Mouse (Mus musculus): ENCODE data around the gene Hnf1b. TPM values are rescaled to one million over a fixed set of nuclear protein-coding genes. Genes with fewer than 3 reads are reported as not detected.

Hnf1b gene
- polyA plus RNA-seq (2015; fragmentation: Nextera tagmentation; extraction: Ambion mirVana), result 0.10 and 0.19 TPM in 2 replicates

DNA sequence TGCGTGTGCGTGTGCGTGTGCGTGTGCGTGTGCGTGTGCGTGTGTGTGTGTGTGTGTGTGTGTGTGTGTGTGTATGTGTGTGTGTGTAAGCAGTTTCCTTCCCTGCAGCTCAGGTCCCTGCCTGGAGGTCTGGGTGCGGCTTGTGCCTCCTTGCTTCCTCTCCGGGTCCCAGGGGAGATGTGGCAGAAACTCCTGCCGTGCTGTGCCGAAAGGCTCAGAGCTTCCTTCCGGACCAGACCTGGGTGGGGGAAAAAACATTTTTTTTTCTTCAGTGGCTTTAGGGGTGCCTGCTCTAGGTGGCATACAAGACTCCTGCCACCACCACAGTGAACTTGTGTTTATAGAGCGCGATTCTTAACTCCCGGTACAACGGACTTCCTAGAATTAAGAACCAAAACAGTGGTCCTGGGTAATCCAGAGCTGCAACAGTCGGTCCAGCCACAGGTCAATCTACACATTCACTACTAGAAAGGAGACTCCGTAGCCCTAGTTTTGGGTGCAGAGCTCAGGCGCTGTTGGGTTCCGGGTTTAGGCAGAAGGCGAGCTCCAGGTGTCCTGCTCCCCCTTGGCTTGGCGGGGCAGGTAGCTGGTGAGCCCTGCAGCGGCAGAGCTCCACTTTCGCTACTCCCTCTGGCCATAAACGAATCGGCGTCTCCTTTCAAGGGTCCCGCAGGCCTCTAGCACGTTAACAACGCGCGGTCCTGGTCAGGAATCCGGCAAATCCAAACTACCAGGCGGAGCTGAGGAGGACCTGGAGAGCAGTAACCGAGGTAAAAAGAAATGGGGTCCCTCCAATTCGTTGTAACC is at the start of gene Hnf1b:
Hnf1b (plus strand) TSS at position 535 of the 807 bp plus-strand sequence.
- no peaks in the 10 kb centered on the region for H3K9me3 ChIP-seq
- H3K9ac ChIP-seq, result no peak within 1 kb of the TSS
- ATAC-seq (ENCODE audit: low FRiP score), result no peak
- H3K4me3 ChIP-seq, result no peak within 1 kb of the TSS
- H3K4me1 ChIP-seq (replicated peaks), result peaks cover 23% of the 10 kb centered on the region
- WGBS, result 3% methylated on average over 32 of the region's 36 CpGs
- H3K27me3 ChIP-seq, result peaks cover 79% of the 10 kb centered on the region
- no peaks in the 10 kb centered on the region for H3K36me3 ChIP-seq
- no peak within 1 kb of the TSS; the same call in 1 of the 2 replicates for H3K4me2 ChIP-seq
- no peak within 1 kb of the TSS for H3K27ac ChIP-seq

GRCm38 (mm10) chr11:83802166-83802565 is 47.7 kb upstream of the Hnf1b start:
- no peak overlapping the region for H3K9ac ChIP-seq
- H3K36me3 ChIP-seq, result no peaks in the 10 kb centered on the region
- no peak overlapping the region for H3K27ac ChIP-seq
- no peak for ATAC-seq (ENCODE audit: low FRiP score)
- 68% methylated on average over 8 of the region's 8 CpGs for WGBS
- no peaks in the 10 kb centered on the region for H3K9me3 ChIP-seq
- no peak overlapping the region for H3K4me3 ChIP-seq
- H3K4me2 ChIP-seq, result no peak overlapping the region
- no peaks in the 10 kb centered on the region for H3K27me3 ChIP-seq
- no peaks in the 10 kb centered on the region for H3K4me1 ChIP-seq (replicated peaks)

DNA sequence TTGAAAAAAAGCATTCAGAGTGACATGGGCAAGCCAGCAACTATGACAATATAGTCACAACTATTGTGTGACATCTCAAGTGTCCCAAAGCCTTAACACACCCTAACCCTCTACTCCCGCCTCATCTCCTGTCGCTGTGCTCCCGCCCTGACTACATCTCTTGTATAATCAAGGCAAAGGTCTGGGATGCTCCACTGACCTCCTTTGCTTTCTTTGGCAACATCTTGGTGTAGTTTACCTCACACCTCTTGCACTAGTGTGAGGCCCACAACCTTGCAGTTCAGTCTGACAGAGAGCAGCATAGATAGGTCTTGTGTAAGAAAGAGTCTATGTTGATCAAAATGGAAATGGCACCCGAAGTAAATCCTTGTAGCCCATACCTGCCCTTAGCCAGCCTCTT is 47.3 kb upstream of the Hnf1b start:
- Histone ChIP-seq H3K4me1 (replicated peaks) (no peaks in the 10 kb centered on the region), H3K9me3 (no peaks in the 10 kb centered on the region), H3K27ac (no peak overlapping the region), H3K27me3 (no peaks in the 10 kb centered on the region), H3K9ac (no peak overlapping the region), H3K4me2 (no peak overlapping the region), H3K36me3 (no peaks in the 10 kb centered on the region), H3K4me3 (no peak overlapping the region)
- no peak for ATAC-seq (ENCODE audit: low FRiP score)
- 88% methylated on average over 4 of the region's 4 CpGs for WGBS

DNA sequence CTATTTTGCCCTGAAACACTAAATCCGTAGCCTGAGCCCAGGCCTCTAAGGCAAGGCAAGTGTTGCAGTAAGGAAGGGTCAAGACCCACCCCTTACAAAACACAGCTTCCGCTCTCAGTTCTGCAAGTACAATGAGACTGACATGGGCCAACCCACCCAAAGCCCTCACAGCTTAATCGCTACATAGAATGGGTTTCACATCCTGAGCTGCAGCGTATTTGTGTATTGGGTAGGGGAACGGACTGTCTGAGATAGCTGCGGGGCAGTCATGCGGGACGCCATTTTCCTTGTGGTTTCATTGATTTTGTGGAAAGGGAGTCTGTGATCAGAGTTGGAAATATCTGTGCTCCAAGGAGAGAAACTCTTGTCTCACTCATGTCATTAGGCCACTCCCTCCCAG is 39.4 kb upstream of the Hnf1b start:
- WGBS, result 80% methylated on average over 8 of the region's 8 CpGs
- H3K4me1 ChIP-seq (replicated peaks), result no peaks in the 10 kb centered on the region
- no peak overlapping the region for H3K4me3 ChIP-seq
- no peak overlapping the region for H3K4me2 ChIP-seq
- no peak for ATAC-seq (ENCODE audit: low FRiP score)
- no peaks in the 10 kb centered on the region for H3K36me3 ChIP-seq
- no peaks in the 10 kb centered on the region for H3K27me3 ChIP-seq
- no peaks in the 10 kb centered on the region for H3K9me3 ChIP-seq
- H3K9ac ChIP-seq, result no peak overlapping the region
- H3K27ac ChIP-seq, result no peak overlapping the region

DNA sequence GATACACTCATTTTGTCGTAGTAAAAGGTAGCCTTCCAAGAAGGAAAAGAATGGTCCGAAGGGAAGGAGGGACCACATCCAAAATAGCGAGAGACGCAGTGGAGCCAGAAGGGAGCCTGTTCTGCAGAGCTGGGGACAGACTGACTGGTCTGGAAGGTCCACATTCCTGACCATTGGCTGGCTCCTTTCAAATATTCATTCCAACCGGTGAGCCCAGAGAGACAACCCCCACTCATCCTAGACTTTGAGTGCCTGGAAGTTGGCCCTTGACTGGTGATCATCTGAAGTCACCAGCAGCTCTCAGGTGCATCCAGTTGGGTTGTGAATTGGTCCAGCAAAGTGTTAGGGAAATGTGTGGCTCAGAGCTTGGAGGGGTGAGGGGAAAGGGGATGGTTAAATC is 34.7 kb upstream of the Hnf1b start:
- Histone ChIP-seq H3K27me3 (peaks cover 6% of the 10 kb centered on the region; the same call in 1 of the 2 replicates), H3K4me3 (no peak overlapping the region), H3K9me3 (no peaks in the 10 kb centered on the region), H3K36me3 (no peaks in the 10 kb centered on the region), H3K4me1 (replicated peaks) (peaks cover 15% of the 10 kb centered on the region), H3K4me2 (no peak overlapping the region), H3K9ac (no peak overlapping the region), H3K27ac (no peak overlapping the region)
- no peak for ATAC-seq (ENCODE audit: low FRiP score)
- 87% methylated on average over 5 of the region's 5 CpGs for WGBS

- no peak overlapping the region for H3K27ac ChIP-seq
- no peaks in the 10 kb centered on the region for H3K36me3 ChIP-seq
- H3K4me1 ChIP-seq (replicated peaks), result peaks cover 15% of the 10 kb centered on the region
- peaks cover 6% of the 10 kb centered on the region; the same call in 1 of the 2 replicates for H3K27me3 ChIP-seq
- WGBS, result 11% methylated on average over 9 of the region's 9 CpGs
- no peak for ATAC-seq (ENCODE audit: low FRiP score)
- no peak overlapping the region for H3K4me2 ChIP-seq
- H3K9ac ChIP-seq, result no peak overlapping the region
- no peaks in the 10 kb centered on the region for H3K9me3 ChIP-seq
- H3K4me3 ChIP-seq, result no peak overlapping the region
Observed at GRCm38 (mm10) chr11:83815628-83816027, 34.2 kb upstream of the Hnf1b start.

GRCm38 (mm10) chr11:83817048-83817447 is 32.8 kb upstream of the Hnf1b start:
- Histone ChIP-seq H3K4me3 (no peak overlapping the region), H3K4me1 (replicated peaks) (peaks cover 15% of the 10 kb centered on the region), H3K4me2 (no peak overlapping the region), H3K9ac (no peak overlapping the region), H3K27ac (peak overlapping the region; percentile 70), H3K36me3 (no peaks in the 10 kb centered on the region), H3K9me3 (no peaks in the 10 kb centered on the region), H3K27me3 (peaks cover 6% of the 10 kb centered on the region; the same call in 1 of the 2 replicates)
- WGBS, result 53% methylated on average over 6 of the region's 6 CpGs
- ATAC-seq (ENCODE audit: low FRiP score), result peak; percentile 65; the same call in 1 of the 2 replicates

GRCm38 (mm10) chr11:83817994-83818393 is 31.9 kb upstream of the Hnf1b start:
- Histone ChIP-seq H3K36me3 (no peaks in the 10 kb centered on the region), H3K9me3 (no peaks in the 10 kb centered on the region), H3K9ac (no peak overlapping the region), H3K4me3 (no peak overlapping the region), H3K27me3 (peaks cover 6% of the 10 kb centered on the region; the same call in 1 of the 2 replicates), H3K4me1 (replicated peaks) (peaks cover 15% of the 10 kb centered on the region), H3K4me2 (no peak overlapping the region), H3K27ac (no peak overlapping the region; the same call in 1 of the 2 replicates)
- ATAC-seq (ENCODE audit: low FRiP score), result no peak
- WGBS, result 83% methylated on average over 4 of the region's 4 CpGs

DNA sequence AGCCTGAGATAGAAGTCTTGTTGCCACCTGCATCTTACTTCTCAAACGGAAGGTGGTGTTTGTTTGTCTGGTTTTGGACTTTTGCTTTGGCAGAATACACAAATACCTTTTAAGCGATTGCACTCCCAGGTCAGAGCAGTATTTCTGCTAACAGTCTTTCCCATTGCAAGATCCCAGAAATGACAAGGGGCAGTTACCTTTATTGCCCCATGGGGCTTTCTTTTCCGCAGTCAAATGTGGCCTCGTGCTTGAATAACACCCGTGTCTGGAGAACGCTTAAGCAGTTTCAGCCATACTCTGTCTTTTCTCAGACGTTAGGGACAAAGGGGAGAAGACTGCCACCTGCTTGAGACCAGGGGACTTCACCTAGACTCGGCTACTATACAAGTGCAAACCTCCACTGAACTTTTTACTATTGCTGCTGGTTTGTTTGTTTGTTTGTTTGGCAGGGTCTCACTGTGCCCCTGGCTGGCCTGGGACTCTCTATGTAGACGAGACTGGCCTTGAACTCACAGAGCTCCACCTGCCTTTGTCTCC is 31.2 kb upstream of the Hnf1b start:
- Histone ChIP-seq H3K27ac (no peak overlapping the region), H3K27me3 (peaks cover 6% of the 10 kb centered on the region; the same call in 1 of the 2 replicates), H3K9me3 (no peaks in the 10 kb centered on the region), H3K36me3 (no peaks in the 10 kb centered on the region), H3K9ac (no peak overlapping the region), H3K4me2 (no peak overlapping the region), H3K4me1 (replicated peaks) (peaks cover 15% of the 10 kb centered on the region), H3K4me3 (no peak overlapping the region)
- WGBS, result 62% methylated on average over 9 of the region's 9 CpGs
- no peak for ATAC-seq (ENCODE audit: low FRiP score)

DNA sequence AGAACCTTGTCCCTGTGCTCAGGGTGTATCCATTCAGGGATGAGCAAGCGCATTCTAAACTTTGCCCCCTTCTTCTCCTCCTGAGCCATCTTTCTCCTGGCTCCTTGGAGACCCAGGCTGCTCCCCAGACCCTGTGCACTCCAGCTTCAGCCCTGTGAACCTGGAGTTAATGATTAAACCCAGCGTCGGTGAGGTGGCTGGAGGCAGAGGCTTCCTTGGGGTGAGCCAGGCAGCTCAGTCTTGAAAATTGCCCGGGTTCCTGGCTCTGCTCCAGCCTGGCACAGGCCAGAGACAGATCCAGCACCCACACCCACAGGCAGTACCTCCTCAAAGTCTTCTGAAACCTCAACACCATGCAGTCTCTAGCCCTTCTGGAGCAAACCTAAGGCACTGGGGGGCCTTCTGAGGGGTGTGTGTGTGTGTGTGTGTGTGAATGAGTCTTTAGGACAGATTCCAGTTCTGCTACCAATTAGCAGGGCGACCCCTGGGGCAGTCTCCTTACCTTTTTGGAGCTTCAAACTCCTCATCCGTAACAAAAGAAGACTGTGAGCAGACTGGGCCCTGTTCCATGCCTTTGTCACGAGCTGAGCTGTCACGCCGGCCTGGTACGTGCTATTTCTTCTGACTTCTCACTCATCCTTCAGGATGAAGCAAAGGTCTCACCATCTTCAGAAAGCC is 29.9 kb upstream of the Hnf1b start:
- WGBS, result 37% methylated on average over 10 of the region's 10 CpGs
- Histone ChIP-seq H3K36me3 (no peaks in the 10 kb centered on the region), H3K9ac (no peak overlapping the region), H3K27me3 (peaks cover 6% of the 10 kb centered on the region; the same call in 1 of the 2 replicates), H3K9me3 (no peaks in the 10 kb centered on the region), H3K4me2 (no peak overlapping the region), H3K27ac (no peak overlapping the region), H3K4me1 (replicated peaks) (peaks cover 15% of the 10 kb centered on the region), H3K4me3 (no peak overlapping the region)
- no peak for ATAC-seq (ENCODE audit: low FRiP score)

DNA sequence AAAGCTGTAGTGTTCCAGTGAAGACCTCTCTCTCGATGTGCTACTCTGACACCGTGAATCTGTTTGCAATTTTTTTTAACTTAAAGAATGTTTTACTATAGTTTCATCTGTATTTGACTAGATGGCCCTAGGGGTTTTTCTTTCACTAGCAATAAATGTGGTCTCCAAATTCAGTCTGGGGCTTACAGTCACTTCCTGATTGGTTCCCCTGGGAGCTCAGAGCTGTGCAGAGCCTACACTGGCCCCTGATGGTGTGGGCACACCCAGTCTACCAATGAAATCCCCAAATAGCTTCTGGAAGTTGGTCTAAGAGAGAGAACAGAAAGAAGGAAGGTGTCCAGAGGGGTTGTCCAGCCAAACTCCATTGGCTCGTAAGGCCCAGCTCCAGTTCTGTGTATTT is 23.7 kb upstream of the Hnf1b start:
- 94% methylated on average over 3 of the region's 3 CpGs for WGBS
- no peak overlapping the region for H3K4me3 ChIP-seq
- no peaks in the 10 kb centered on the region for H3K36me3 ChIP-seq
- no peak for ATAC-seq (ENCODE audit: low FRiP score)
- H3K27me3 ChIP-seq, result no peaks in the 10 kb centered on the region
- no peak overlapping the region for H3K27ac ChIP-seq
- no peak overlapping the region for H3K9ac ChIP-seq
- no peaks in the 10 kb centered on the region for H3K9me3 ChIP-seq
- H3K4me2 ChIP-seq, result no peak overlapping the region
- H3K4me1 ChIP-seq (replicated peaks), result no peaks in the 10 kb centered on the region

- H3K4me3 ChIP-seq, result no peak overlapping the region
- H3K9ac ChIP-seq, result no peak overlapping the region
- no peaks in the 10 kb centered on the region for H3K9me3 ChIP-seq
- no peaks in the 10 kb centered on the region for H3K36me3 ChIP-seq
- 87% methylated on average over 8 of the region's 8 CpGs for WGBS
- ATAC-seq (ENCODE audit: low FRiP score), result no peak
- no peak overlapping the region for H3K4me2 ChIP-seq
- H3K27ac ChIP-seq, result no peak overlapping the region
- H3K27me3 ChIP-seq, result no peaks in the 10 kb centered on the region
- no peaks in the 10 kb centered on the region for H3K4me1 ChIP-seq (replicated peaks)
Observed at GRCm38 (mm10) chr11:83828553-83829142, 21.2 kb upstream of the Hnf1b start.

All from hindbrain, embryonic 13.5 days (tissue).